In genomic region chr13:4514811-4515210, GRCm38 (mm10) we compare ENCODE assay signal across 38 mouse cellular contexts. TPM values are rescaled to one million over a fixed set of nuclear protein-coding genes. Genes with fewer than 3 reads are reported as not detected.
"Had no signal": no experiment of that assay in that cellular context is flagged by ENCODE, and none has a peak within 500 bp of the region (broad histone marks: within the 10 kb centered on the region; RNA-seq: fewer than 3 reads in every experiment).

No protein-coding gene starts in this region.

- H3K27me3 ChIP-seq: heart, embryonic 12.5 days; hindbrain, embryonic 12.5 days; intestine, embryonic 15.5 days; limb, embryonic 12.5 days; liver, embryonic 13.5 days had no signal

- H3K4me1 ChIP-seq: heart, embryonic 10.5 days; heart, embryonic 12.5 days; hindbrain, embryonic 10.5 days; hindbrain, embryonic 12.5 days; intestine, embryonic 15.5 days; limb, embryonic 10.5 days; limb, embryonic 12.5 days; liver, embryonic 13.5 days had no signal

- H3K9me3 ChIP-seq: heart, embryonic 10.5 days; heart, embryonic 12.5 days; hindbrain, embryonic 10.5 days; hindbrain, embryonic 12.5 days; intestine, embryonic 15.5 days; limb, embryonic 10.5 days; limb, embryonic 12.5 days; liver, embryonic 13.5 days had no signal

- H3K27ac ChIP-seq: heart, embryonic 10.5 days; hindbrain, embryonic 10.5 days; hindbrain, embryonic 12.5 days; hindbrain, embryonic 14.5 days; intestine, embryonic 15.5 days; layer of hippocampus, adult 2 months; left cerebral cortex, adult 2 months; limb, embryonic 10.5 days; limb, embryonic 12.5 days; liver, embryonic 13.5 days had no signal

- DNase-seq: gastrocnemius, postnatal 14 days; gastrocnemius, postnatal 36 days; heart, adult 18-20 months; heart, postnatal 10 days; heart, postnatal 4 days; kidney, adult 18-20 months; kidney, adult 8-10 months; kidney, postnatal 10 days; kidney, postnatal 25 days; kidney, postnatal 4 days; liver, embryonic 13.5 days had no signal

- H3K9ac ChIP-seq: heart, embryonic 12.5 days; hindbrain, embryonic 12.5 days; hindbrain, embryonic 14.5 days; intestine, embryonic 15.5 days; limb, embryonic 12.5 days; liver, embryonic 13.5 days had no signal

- H3K4me3 ChIP-seq: heart, embryonic 10.5 days; heart, embryonic 12.5 days; hindbrain, embryonic 10.5 days; hindbrain, embryonic 12.5 days; intestine, embryonic 15.5 days; layer of hippocampus, adult 2 months; left cerebral cortex, adult 2 months; limb, embryonic 10.5 days; limb, embryonic 12.5 days; liver, embryonic 13.5 days had no signal

- H3K36me3 ChIP-seq: heart, embryonic 10.5 days; heart, embryonic 12.5 days; hindbrain, embryonic 10.5 days; hindbrain, embryonic 12.5 days; intestine, embryonic 15.5 days; limb, embryonic 10.5 days; limb, embryonic 12.5 days; liver, embryonic 13.5 days had no signal

- ATAC-seq: hindbrain, embryonic 16.5 days; inflammation-experienced regulatory T-cells, adult 6 months; intestine, embryonic 15.5 days; intestine, postnatal 0 days had no signal

- H3K4me2 ChIP-seq: heart, embryonic 12.5 days; hindbrain, embryonic 12.5 days; hindbrain, embryonic 14.5 days; intestine, embryonic 15.5 days; limb, embryonic 12.5 days; liver, embryonic 13.5 days had no signal

RNA-seq across cellular contexts. Expression of gene Akr1c20, which starts 8.3 kb away (rescaled TPM):
- total RNA-seq: gastrocnemius, adult 18-20 months; gastrocnemius, adult 8-10 months; gastrocnemius, postnatal 14 days; gastrocnemius, postnatal 36 days; granulocyte monocyte progenitor cell, adult 5-6 weeks; heart, adult 18-20 months; heart, adult 8-10 months; heart, postnatal 10 days; heart, postnatal 25 days; heart, postnatal 4 days; layer of hippocampus, adult 2 months; layer of hippocampus, postnatal 10 days; layer of hippocampus, postnatal 25 days; left cerebral cortex, adult 2 months; left cerebral cortex, postnatal 14 days; left cerebral cortex, postnatal 36 days had no signal
- polyA plus RNA-seq: heart, embryonic 10.5 days; heart, embryonic 12.5 days; heart, embryonic 14.5 days; heart, embryonic 16.5 days; hindbrain, embryonic 10.5 days; hindbrain, embryonic 12.5 days; hindbrain, embryonic 14.5 days; hindbrain, embryonic 16.5 days; inflammation-experienced regulatory T-cells, adult 6 months; intestine, embryonic 15.5 days; intestine, postnatal 0 days; kidney, embryonic 14.5 days; kidney, embryonic 16.5 days; limb, embryonic 10.5 days; limb, embryonic 12.5 days; limb, embryonic 14.5 days; liver, embryonic 13.5 days had no signal

RNA-seq across cellular contexts. Expression of gene Akr1c21, which starts 59.1 kb away (rescaled TPM):
- total RNA-seq: gastrocnemius, adult 18-20 months; gastrocnemius, adult 8-10 months; gastrocnemius, postnatal 14 days; gastrocnemius, postnatal 36 days; granulocyte monocyte progenitor cell, adult 5-6 weeks; heart, adult 18-20 months; heart, adult 8-10 months; heart, postnatal 10 days; heart, postnatal 25 days; heart, postnatal 4 days; layer of hippocampus, adult 2 months; layer of hippocampus, postnatal 10 days; layer of hippocampus, postnatal 25 days; left cerebral cortex, adult 2 months; left cerebral cortex, postnatal 14 days; left cerebral cortex, postnatal 36 days had no signal
- polyA plus RNA-seq: heart, embryonic 10.5 days; heart, embryonic 12.5 days; heart, embryonic 14.5 days; heart, embryonic 16.5 days; hindbrain, embryonic 10.5 days; hindbrain, embryonic 12.5 days; hindbrain, embryonic 14.5 days; hindbrain, embryonic 16.5 days; inflammation-experienced regulatory T-cells, adult 6 months; intestine, embryonic 15.5 days; intestine, postnatal 0 days; limb, embryonic 10.5 days; limb, embryonic 12.5 days; limb, embryonic 14.5 days had no signal
